Comparison of ENCODE assay signal across 25 mouse cellular contexts in genomic region chr9:37540226-37540625, GRCm38 (mm10). TPM values are rescaled to one million over a fixed set of nuclear protein-coding genes. Genes with fewer than 3 reads are reported as not detected.
DNase-seq lines count a peak whose midpoint lies in the region; ATAC-seq and TF ChIP-seq lines count a peak whose summit lies in the region.
"Had no signal": no experiment of that assay in that cellular context is flagged by ENCODE, and none has a peak within 500 bp of the region (broad histone marks: within the 10 kb centered on the region; RNA-seq: fewer than 3 reads in every experiment).

No protein-coding gene starts in this region.

- intact Hi-C loops in left cerebral cortex, adult 2 months (cut with DNase I), result no loop called here

- no peak overlapping the region for H3K9ac ChIP-seq in heart, embryonic 11.5 days (ENCODE audit: low read depth, low read length)
- H3K9ac ChIP-seq: forebrain, embryonic 13.5 days; hindbrain, embryonic 13.5 days; limb, embryonic 12.5 days; midbrain, embryonic 12.5 days had no signal

- no peak overlapping the region for H3K27ac ChIP-seq in heart, embryonic 11.5 days (ENCODE audit: low read depth, low read length)
- peak overlapping the region; percentile 78 for H3K27ac ChIP-seq in left cerebral cortex, adult 2 months
- H3K27ac ChIP-seq in cortical plate, adult 2 months (ENCODE audit: insufficient read depth, low read length), result 0 out of 2 replicates have a peak overlapping the region, but pooled peaks have one; percentile 43
- H3K27ac ChIP-seq: forebrain, embryonic 13.5 days; hindbrain, embryonic 13.5 days; limb, embryonic 12.5 days; midbrain, embryonic 12.5 days had no signal

- no peak for ATAC-seq in heart, embryonic 11.5 days (replicated peaks; ENCODE audit: insufficient number of reproducible peaks, low FRiP score, low TSS enrichment)
- ATAC-seq: forebrain, embryonic 13.5 days had no signal

- no peaks in the 10 kb centered on the region for H3K9me3 ChIP-seq in heart, embryonic 11.5 days (replicated peaks; ENCODE audit: control insufficient read depth, low read length)
- no peaks in the 10 kb centered on the region for H3K9me3 ChIP-seq in E14TG2a.4 (ENCODE audit: low read length)
- H3K9me3 ChIP-seq: forebrain, embryonic 13.5 days; hindbrain, embryonic 13.5 days; limb, embryonic 12.5 days; midbrain, embryonic 12.5 days had no signal

- no peak for TF ChIP-seq POLR2A in cortical plate, adult 2 months (IDR thresholded peaks at IDR 0.05; ENCODE audit: extremely low read depth, insufficient read depth, low read length)

- peak; percentile 89 for DNase-seq in heart, adult 11 months
- DNase-seq in left cerebral cortex, adult 2 months (ENCODE audit: extremely low spot score in 1 of 2, low spot score in 2 of 2), result no peak
- no peak for DNase-seq in left cerebral cortex, adult 11 months (ENCODE audit: low spot score)
- no peak for DNase-seq in kidney, adult 8-10 months
- no peak for DNase-seq in cerebellum, adult 11-12 months
- DNase-seq: adrenal gland, postnatal 10 days; cerebellum, adult 8-10 months; cerebellum, postnatal 36 days; gastrocnemius, postnatal 10 days; heart, postnatal 36 days; kidney, adult 11 months; kidney, postnatal 4 days; lung, adult 18-20 months; thymus, adult 18-20 months; thymus, postnatal 36 days had no signal

- peaks cover 5% of the 10 kb centered on the region for H3K27me3 ChIP-seq in heart, embryonic 11.5 days (ENCODE audit: control insufficient read depth, insufficient read depth, low read length)
- peaks cover 55% of the 10 kb centered on the region for H3K27me3 ChIP-seq in E14TG2a.4 (ENCODE audit: insufficient read depth, low read length)
- H3K27me3 ChIP-seq: CH12.LX had no signal

- no peak for TF ChIP-seq CTCF in left cerebral cortex, adult 2 months (IDR thresholded peaks at IDR 0.05)
- no peak for TF ChIP-seq CTCF in E14TG2a.4 (conservative IDR thresholded peaks at IDR 0.05; ENCODE audit: low read length)
- TF ChIP-seq CTCF in cortical plate, adult 2 months (IDR thresholded peaks at IDR 0.05; ENCODE audit: extremely low read depth, insufficient read depth, low read length), result no peak

- no peak overlapping the region for H3K4me3 ChIP-seq in heart, embryonic 11.5 days (ENCODE audit: low read depth, low read length)
- H3K4me3 ChIP-seq in left cerebral cortex, adult 2 months, result no peak overlapping the region
- peak overlapping the region; percentile 72 for H3K4me3 ChIP-seq in E14TG2a.4 (replicated peaks; ENCODE audit: low read length)
- H3K4me3 ChIP-seq in cortical plate, adult 2 months (ENCODE audit: insufficient read depth, low read length), result no peak overlapping the region
- H3K4me3 ChIP-seq: forebrain, embryonic 13.5 days; hindbrain, embryonic 13.5 days; limb, embryonic 12.5 days; midbrain, embryonic 12.5 days had no signal

- H3K4me2 ChIP-seq in heart, embryonic 11.5 days, result no peak overlapping the region
- H3K4me2 ChIP-seq: forebrain, embryonic 13.5 days; hindbrain, embryonic 13.5 days; limb, embryonic 12.5 days; liver, embryonic 11.5 days; midbrain, embryonic 12.5 days had no signal

- WGBS in heart, embryonic 11.5 days (ENCODE audit: insufficient replicate concordance), result 81% methylated on average over 4 of the region's 4 CpGs

- H3K36me3 ChIP-seq in heart, embryonic 11.5 days (ENCODE audit: control insufficient read depth, insufficient read depth, low read length), result no peaks in the 10 kb centered on the region
- H3K36me3 ChIP-seq in E14TG2a.4 (ENCODE audit: insufficient read depth, low read length), result peaks cover 5% of the 10 kb centered on the region; the same call in 1 of the 2 replicates
- H3K36me3 ChIP-seq: hindbrain, embryonic 13.5 days; limb, embryonic 12.5 days; midbrain, embryonic 12.5 days had no signal

- H3K4me1 ChIP-seq in heart, embryonic 11.5 days (ENCODE audit: control insufficient read depth, insufficient read depth, low read length), result peaks cover 13% of the 10 kb centered on the region
- H3K4me1 ChIP-seq in E14TG2a.4 (replicated peaks; ENCODE audit: low read depth, low read length), result peaks cover 73% of the 10 kb centered on the region
- peaks cover 2% of the 10 kb centered on the region for H3K4me1 ChIP-seq in cortical plate, adult 2 months (ENCODE audit: control insufficient read depth, insufficient read depth, low read length)

RNA-seq across cellular contexts. Expression of gene Vsig2, which starts 1.2 kb away (rescaled TPM):
- polyA plus RNA-seq in heart, embryonic 11.5 days (2014; fragmentation: Nextera tagmentation; extraction: Ambion mirVana), result 1.5 and 1.6 TPM in 2 replicates
- 1 to 10 TPM; 4.1 to 4.5 TPM for total RNA-seq in left cerebral cortex, adult 2 months (2021)
- 6.6 and 7.6 TPM in 2 replicates for polyA plus RNA-seq in cortical plate, adult 2 months (2012; rRNA removed)
- total RNA-seq: CH12.LX; megakaryocyte, adult 5-6 weeks had no signal

RNA-seq across cellular contexts. Expression of gene Esam, which starts 12.3 kb away (rescaled TPM):
- 45.4 and 59.6 TPM in 2 replicates for polyA plus RNA-seq in heart, embryonic 11.5 days (2014; fragmentation: Nextera tagmentation; extraction: Ambion mirVana)
- 10 to 100 TPM; 19.6 to 22.5 TPM for total RNA-seq in left cerebral cortex, adult 2 months (2021)
- 35.1 and 36.6 TPM in 2 replicates for polyA plus RNA-seq in cortical plate, adult 2 months (2012; rRNA removed)

RNA-seq across cellular contexts. Expression of gene Nrgn, which starts 12.5 kb away (rescaled TPM):
- polyA plus RNA-seq in heart, embryonic 11.5 days (2014; fragmentation: Nextera tagmentation; extraction: Ambion mirVana), result 4.8 and 5.2 TPM in 2 replicates
- total RNA-seq in left cerebral cortex, adult 2 months (2021), result 1,000 to 10,000 TPM; 1,927 to 1,950 TPM
- polyA plus RNA-seq in cortical plate, adult 2 months (2012; rRNA removed), result 2,488 and 2,563 TPM in 2 replicates

RNA-seq across cellular contexts. Expression of gene Siae, which starts 15.3 kb away (rescaled TPM):
- polyA plus RNA-seq in heart, embryonic 11.5 days (2014; fragmentation: Nextera tagmentation; extraction: Ambion mirVana), result 7.8 and 10.6 TPM in 2 replicates
- total RNA-seq in left cerebral cortex, adult 2 months (2021), result 10 to 100 TPM; 17.1 to 18.8 TPM
- 22.2 and 24.2 TPM in 2 replicates for polyA plus RNA-seq in cortical plate, adult 2 months (2012; rRNA removed)

RNA-seq across cellular contexts. Expression of gene Msantd2, which starts 51.1 kb away (rescaled TPM):
- 20.2 and 20.5 TPM in 2 replicates for polyA plus RNA-seq in heart, embryonic 11.5 days (2014; fragmentation: Nextera tagmentation; extraction: Ambion mirVana)
- total RNA-seq in left cerebral cortex, adult 2 months (2021), result 10 to 100 TPM; 21.4 to 26.7 TPM
- polyA plus RNA-seq in cortical plate, adult 2 months (2012; rRNA removed), result 35.4 and 36.7 TPM in 2 replicates

Comparison
In these comparisons a context has a peak if more than half of its experiments do, and no peak if none do; other contexts are left out.
1. RNA of gene Nrgn, which starts 12.5 kb away (polyA plus RNA-seq): 2,488 to 2,563 TPM in cortical plate, adult 2 months; 4.8 to 5.2 TPM in heart, embryonic 11.5 days; every median in the first group is over 100 times any median in the second.